Mouse (Mus musculus): ENCODE measurements at regions not wholly inside any gene's neighbourhood (a gene's known extent, or its start where the extent isn't known, plus 50 kb on each side); places are given as distances from the start of the nearest gene placed in this dataset.

DNA sequence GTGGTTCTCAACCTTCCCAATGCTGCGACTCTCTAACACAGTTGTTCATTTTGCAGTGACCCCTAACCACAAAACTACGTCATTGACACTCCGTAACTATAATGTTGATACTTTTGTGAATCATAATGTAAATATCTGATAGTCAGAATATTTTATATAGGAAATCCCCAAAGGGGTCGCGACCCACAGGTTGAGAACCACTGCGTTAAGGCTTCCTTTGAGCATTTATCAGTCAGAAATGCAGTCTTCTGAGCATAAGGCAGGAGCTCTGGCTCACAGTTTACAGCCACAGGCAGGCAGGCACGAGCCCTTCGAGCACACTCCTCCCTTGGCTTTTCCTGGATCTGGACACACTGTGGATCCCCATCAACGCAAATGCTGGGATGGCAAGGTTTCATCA lies 57.0 kb downstream of the Nxnl2 start:
- Histone ChIP-seq H3K36me3 (ENCODE audit: control insufficient read depth, insufficient read depth, low read length) (no peaks in the 10 kb centered on the region), H3K79me2 (replicated peaks; ENCODE audit: control insufficient read depth, insufficient read depth, low read length) (no peaks in the 10 kb centered on the region), H3K27ac (no peak overlapping the region), H3K9ac (ENCODE audit: low read depth, low read length) (no peak overlapping the region), H3K4me3 (no peak overlapping the region), H3K27me3 (ENCODE audit: control insufficient read depth, insufficient read depth, low read length) (no peaks in the 10 kb centered on the region; the same call in 1 of the 2 replicates), H3K4me1 (ENCODE audit: control insufficient read depth, insufficient read depth, low read length) (no peaks in the 10 kb centered on the region)
- 86% methylated on average over 9 of the region's 9 CpGs for WGBS
- intact Hi-C loops (cut with DNase I) = no loop called here
- no peak for DNase-seq
- no peak for TF ChIP-seq POLR2A (IDR thresholded peaks at IDR 0.05; ENCODE audit: insufficient read depth, low read depth, low read length)
- no peak for TF ChIP-seq CTCF (IDR thresholded peaks at IDR 0.05)
- no peak for TF ChIP-seq EP300 (IDR thresholded peaks at IDR 0.05; ENCODE audit: insufficient read depth, low read depth, low read length)

- no peak overlapping the region for H3K9ac ChIP-seq (ENCODE audit: low read depth, low read length)
- WGBS = 80% methylated on average over 30 of the region's 30 CpGs
- no peak overlapping the region for H3K27ac ChIP-seq
- H3K36me3 ChIP-seq (ENCODE audit: control insufficient read depth, insufficient read depth, low read length) = no peaks in the 10 kb centered on the region
- H3K79me2 ChIP-seq (replicated peaks; ENCODE audit: control insufficient read depth, insufficient read depth, low read length) = no peaks in the 10 kb centered on the region
- intact Hi-C loops (cut with DNase I) = no loop called here
- H3K4me1 ChIP-seq (ENCODE audit: control insufficient read depth, insufficient read depth, low read length) = no peaks in the 10 kb centered on the region
- TF ChIP-seq CTCF (IDR thresholded peaks at IDR 0.05) = no peak
- TF ChIP-seq POLR2A (IDR thresholded peaks at IDR 0.05; ENCODE audit: insufficient read depth, low read depth, low read length) = no peak
- H3K27me3 ChIP-seq (ENCODE audit: control insufficient read depth, insufficient read depth, low read length) = no peaks in the 10 kb centered on the region; the same call in 1 of the 2 replicates
- no peak overlapping the region for H3K4me3 ChIP-seq
- DNase-seq = no peak
These were observed 58.3 kb downstream of the Nxnl2 start for GRCm38 (mm10) chr13:51228862-51229770.

GRCm38 (mm10) chr13:51229862-51230261 lies 59.0 kb downstream of the Nxnl2 start:
- no peaks in the 10 kb centered on the region for H3K4me1 ChIP-seq (ENCODE audit: control insufficient read depth, insufficient read depth, low read length)
- no peaks in the 10 kb centered on the region for H3K36me3 ChIP-seq (ENCODE audit: control insufficient read depth, insufficient read depth, low read length)
- 93% methylated on average over 4 of the region's 4 CpGs for WGBS
- no peak for DNase-seq
- intact Hi-C loops (cut with DNase I) = no loop called here
- H3K4me3 ChIP-seq = no peak overlapping the region
- no peaks in the 10 kb centered on the region; the same call in 1 of the 2 replicates for H3K27me3 ChIP-seq (ENCODE audit: control insufficient read depth, insufficient read depth, low read length)
- H3K79me2 ChIP-seq (replicated peaks; ENCODE audit: control insufficient read depth, insufficient read depth, low read length) = no peaks in the 10 kb centered on the region
- no peak overlapping the region for H3K27ac ChIP-seq
- no peak overlapping the region for H3K9ac ChIP-seq (ENCODE audit: low read depth, low read length)
- no peak for TF ChIP-seq EP300 (IDR thresholded peaks at IDR 0.05; ENCODE audit: insufficient read depth, low read depth, low read length)
- no peak for TF ChIP-seq CTCF (IDR thresholded peaks at IDR 0.05)
- TF ChIP-seq POLR2A (IDR thresholded peaks at IDR 0.05; ENCODE audit: insufficient read depth, low read depth, low read length) = no peak

GRCm38 (mm10) chr13:51231586-51231985 lies 60.8 kb downstream of the Nxnl2 start:
- H3K9ac ChIP-seq (ENCODE audit: low read depth, low read length) = no peak overlapping the region
- no peak overlapping the region for H3K27ac ChIP-seq
- no peaks in the 10 kb centered on the region for H3K36me3 ChIP-seq (ENCODE audit: control insufficient read depth, insufficient read depth, low read length)
- no peak for DNase-seq
- no peaks in the 10 kb centered on the region; the same call in 1 of the 2 replicates for H3K27me3 ChIP-seq (ENCODE audit: control insufficient read depth, insufficient read depth, low read length)
- no peaks in the 10 kb centered on the region for H3K4me1 ChIP-seq (ENCODE audit: control insufficient read depth, insufficient read depth, low read length)
- 54% methylated on average over 4 of the region's 4 CpGs for WGBS
- H3K79me2 ChIP-seq (replicated peaks; ENCODE audit: control insufficient read depth, insufficient read depth, low read length) = no peaks in the 10 kb centered on the region
- intact Hi-C loops (cut with DNase I) = no loop called here
- TF ChIP-seq EP300 (IDR thresholded peaks at IDR 0.05; ENCODE audit: insufficient read depth, low read depth, low read length) (no peak), CTCF (IDR thresholded peaks at IDR 0.05) (no peak), POLR2A (IDR thresholded peaks at IDR 0.05; ENCODE audit: insufficient read depth, low read depth, low read length) (no peak)
- no peak overlapping the region for H3K4me3 ChIP-seq

DNA sequence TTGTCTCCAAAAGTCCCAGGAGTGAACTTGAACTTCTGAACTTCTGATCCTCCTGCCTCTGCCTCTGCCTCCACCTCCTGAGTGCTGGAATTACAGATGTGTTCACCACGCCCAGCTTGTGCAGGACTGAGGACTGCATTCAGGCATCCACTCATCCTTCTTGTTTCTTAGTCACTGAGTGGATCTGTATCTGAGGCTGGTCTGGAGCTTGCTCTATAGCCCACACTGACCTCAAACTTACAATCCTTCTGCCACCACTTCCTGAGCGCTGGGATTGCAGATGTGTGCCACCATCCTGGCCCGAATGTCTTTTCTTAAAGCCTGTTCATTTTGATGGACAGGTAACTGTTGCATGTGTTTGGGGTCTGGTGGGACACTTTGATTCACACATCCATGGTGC lies 76.6 kb downstream of the Nxnl2 start:
- no peak for TF ChIP-seq POLR2A (IDR thresholded peaks at IDR 0.05; ENCODE audit: insufficient read depth, low read depth, low read length)
- TF ChIP-seq EP300 (IDR thresholded peaks at IDR 0.05; ENCODE audit: insufficient read depth, low read depth, low read length) = no peak
- no peak for TF ChIP-seq CTCF (IDR thresholded peaks at IDR 0.05)
- Histone ChIP-seq H3K27ac (no peak overlapping the region), H3K27me3 (ENCODE audit: control insufficient read depth, insufficient read depth, low read length) (no peaks in the 10 kb centered on the region), H3K36me3 (ENCODE audit: control insufficient read depth, insufficient read depth, low read length) (no peaks in the 10 kb centered on the region), H3K79me2 (replicated peaks; ENCODE audit: control insufficient read depth, insufficient read depth, low read length) (no peaks in the 10 kb centered on the region), H3K4me1 (ENCODE audit: control insufficient read depth, insufficient read depth, low read length) (no peaks in the 10 kb centered on the region), H3K9ac (ENCODE audit: low read depth, low read length) (no peak overlapping the region), H3K4me3 (no peak overlapping the region)
- WGBS = 79% methylated on average over 3 of the region's 3 CpGs
- no peak for DNase-seq
- intact Hi-C loops (cut with DNase I) = no loop called here

- Histone ChIP-seq H3K36me3 (ENCODE audit: control insufficient read depth, insufficient read depth, low read length) (no peaks in the 10 kb centered on the region), H3K27ac (no peak overlapping the region), H3K27me3 (ENCODE audit: control insufficient read depth, insufficient read depth, low read length) (no peaks in the 10 kb centered on the region), H3K4me3 (no peak overlapping the region), H3K4me1 (ENCODE audit: control insufficient read depth, insufficient read depth, low read length) (no peaks in the 10 kb centered on the region), H3K9ac (ENCODE audit: low read depth, low read length) (no peak overlapping the region), H3K79me2 (replicated peaks; ENCODE audit: control insufficient read depth, insufficient read depth, low read length) (no peaks in the 10 kb centered on the region)
- DNase-seq = no peak
- intact Hi-C loops (cut with DNase I) = no loop called here
- WGBS = 90% methylated on average over 1 of the region's 1 CpGs
- TF ChIP-seq POLR2A (IDR thresholded peaks at IDR 0.05; ENCODE audit: insufficient read depth, low read depth, low read length) = no peak
- no peak for TF ChIP-seq CTCF (IDR thresholded peaks at IDR 0.05)
- no peak for TF ChIP-seq EP300 (IDR thresholded peaks at IDR 0.05; ENCODE audit: insufficient read depth, low read depth, low read length)
These were observed 82.5 kb downstream of the Nxnl2 start for GRCm38 (mm10) chr13:51253371-51253770.

All from heart, adult 2 months (tissue).